Mouse (Mus musculus) 3T3-L1 (cell line): ENCODE measurements around the gene Mpp1.

Experiments
- DNase-seq: peaks from one replicate; pipeline ENCODE4 v3.0.0-alpha.2; 2015; ENCODE audit warnings: low read depth, low spot score

Gene Mpp1

DNA sequence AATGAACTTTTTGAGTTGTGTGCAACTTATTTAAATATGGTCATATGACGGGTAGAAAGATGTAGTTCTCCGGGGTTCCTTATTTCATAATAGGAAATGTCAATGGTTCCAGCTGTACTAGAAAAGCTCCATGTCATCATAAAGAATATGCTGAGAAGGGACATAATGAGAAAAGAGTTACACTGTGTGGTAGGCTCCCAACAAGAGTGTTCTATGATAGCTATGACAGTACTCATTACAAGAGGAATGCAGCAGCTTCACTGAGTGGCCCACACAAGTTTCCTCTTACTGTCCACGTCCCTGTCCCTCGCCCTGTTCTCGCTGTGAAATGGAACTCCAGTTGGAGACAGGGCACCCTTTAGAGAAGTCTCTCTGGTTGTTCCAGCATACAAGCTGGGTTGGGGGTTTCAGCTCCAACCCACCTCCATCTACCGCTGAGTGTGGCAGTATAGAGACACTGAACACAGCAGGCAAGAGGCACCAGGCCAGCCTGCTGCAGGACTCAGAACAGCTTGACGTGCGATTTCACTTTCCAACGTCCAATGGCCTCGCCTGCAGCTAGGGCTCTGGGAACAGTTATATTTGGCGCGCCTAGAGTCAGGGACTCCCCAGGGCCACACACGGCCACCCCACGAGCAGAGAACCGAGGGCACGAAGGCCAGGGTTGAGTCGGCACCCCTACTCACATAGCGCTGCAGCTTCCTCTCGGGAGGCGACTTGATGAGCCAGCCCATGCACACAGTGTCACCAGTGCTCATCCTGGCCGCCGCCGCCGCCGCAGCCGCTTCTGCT lies 46.6 kb downstream of the Mpp1 start:
- peak; percentile 40 for DNase-seq

DNA sequence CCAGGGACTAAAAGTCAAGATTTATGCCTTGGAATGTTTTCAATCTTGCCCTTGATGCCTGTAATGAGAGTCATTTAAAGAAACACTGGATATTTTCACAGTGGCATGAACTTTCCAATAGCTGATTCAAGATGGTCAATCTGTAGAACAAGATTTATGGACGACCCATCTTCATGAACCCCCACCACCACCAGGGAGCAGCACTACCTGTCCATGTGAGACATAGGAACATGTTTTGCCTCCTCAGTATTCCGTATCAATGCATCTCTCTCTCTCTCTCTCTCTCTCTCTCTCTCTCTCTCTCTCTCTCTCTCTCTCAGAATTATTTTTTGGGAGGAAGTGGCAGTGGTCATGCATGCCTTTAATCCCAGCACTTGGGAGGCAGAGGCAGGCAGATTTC lies 48.5 kb downstream of the Mpp1 start:
- DNase-seq = no peak
